Mouse (Mus musculus) T-helper 17 cell (primary cell): ENCODE measurements around the gene Grifin.

Experiments
- in situ Hi-C, 2 experiments: fragments of 300-600 bp; cut with MboI, MseI; formaldehyde crosslinking; loops; 1 replicate in 1 of 2; 2 replicates in 1 of 2; pipeline ENCODE4 v1.15.1; 2025; ENCODE audit warnings: high pct_unique_total_duplicates in 2 of 2

Grifin gene

GRCm38 (mm10) chr5:140553719-140554118 is 11.2 kb downstream of the Grifin start:
- in situ Hi-C loops, result loop anchor here in 1 of 2 experiments (10.0 kb wide), 1 partner anchor 1471 kb away; no protein-coding TSS in a partner anchor

- in situ Hi-C loops, result loop anchor here in 1 of 2 experiments (10.0 kb wide), 1 partner anchor 1475 kb away; no protein-coding TSS in a partner anchor
Observed at GRCm38 (mm10) chr5:140549306-140550047, 15.4 kb downstream of the Grifin start.

- in situ Hi-C loops, result no loop called here
Observed at GRCm38 (mm10) chr5:140546332-140546731, 18.5 kb downstream of the Grifin start.

GRCm38 (mm10) chr5:140545651-140546050 is 19.2 kb downstream of the Grifin start:
- in situ Hi-C loops, result no loop called here

GRCm38 (mm10) chr5:140542811-140543575 is 21.9 kb downstream of the Grifin start:
- in situ Hi-C loops, result loop anchor here (5.0 kb wide), 1 partner anchor 74 kb away; no protein-coding TSS in a partner anchor

DNA sequence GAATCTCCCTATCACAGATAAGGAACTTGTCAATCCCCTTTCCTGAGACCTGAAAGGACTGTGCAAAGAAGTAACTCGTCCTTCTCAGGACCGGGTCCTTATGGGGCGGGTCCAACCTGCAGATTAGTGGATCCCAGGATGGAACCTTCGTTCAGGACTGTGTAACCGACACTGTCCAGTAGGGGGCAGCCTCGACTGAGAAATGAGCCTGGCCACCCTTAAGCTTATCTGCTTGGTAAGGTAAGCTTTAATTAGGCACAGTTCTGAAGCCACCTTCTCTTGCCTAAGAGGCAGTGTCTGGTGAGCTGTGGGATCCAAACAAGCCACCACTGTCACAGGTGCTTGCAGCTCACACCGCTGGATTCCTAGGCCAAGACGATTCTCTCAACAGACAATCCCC is 24.8 kb downstream of the Grifin start:
- in situ Hi-C loops, result loop anchor here (5.0 kb wide), 1 partner anchor 77 kb away; no protein-coding TSS in a partner anchor

GRCm38 (mm10) chr5:140538111-140538683 is 26.7 kb downstream of the Grifin start:
- in situ Hi-C loops, result loop anchor here in 1 of 2 experiments (5.0 kb wide), 1 partner anchor 61 kb away; no protein-coding TSS in a partner anchor

DNA sequence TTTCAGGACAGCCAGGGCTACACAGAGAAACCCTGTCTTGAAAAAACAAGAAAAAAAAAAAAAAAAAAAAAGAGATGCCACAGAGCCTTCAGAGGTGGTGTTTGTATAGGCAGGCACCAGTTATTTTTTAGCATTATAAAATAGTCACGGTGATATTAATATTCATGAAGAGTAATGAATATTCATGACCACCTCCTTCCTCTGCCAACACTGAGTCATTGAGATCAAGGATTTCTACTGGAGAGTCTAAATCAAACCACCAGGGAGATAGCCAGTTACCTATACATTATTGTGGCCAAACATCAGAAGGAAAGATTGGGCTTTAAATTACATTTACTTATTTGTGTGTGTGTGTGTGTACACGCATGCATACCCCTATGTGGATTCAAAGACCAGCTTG is 38.1 kb downstream of the Grifin start:
- in situ Hi-C loops, result loop anchor here in 1 of 2 experiments (10.0 kb wide), 1 partner anchor 52 kb away; no protein-coding TSS in a partner anchor

- in situ Hi-C loops, result loop anchor here in 1 of 2 experiments (10.0 to 25.0 kb wide), 2 partner anchors 46 to 1891 kb away; partner anchors contain the start of gene Foxk1
Observed at GRCm38 (mm10) chr5:140521196-140521595, 43.7 kb downstream of the Grifin start.

DNA sequence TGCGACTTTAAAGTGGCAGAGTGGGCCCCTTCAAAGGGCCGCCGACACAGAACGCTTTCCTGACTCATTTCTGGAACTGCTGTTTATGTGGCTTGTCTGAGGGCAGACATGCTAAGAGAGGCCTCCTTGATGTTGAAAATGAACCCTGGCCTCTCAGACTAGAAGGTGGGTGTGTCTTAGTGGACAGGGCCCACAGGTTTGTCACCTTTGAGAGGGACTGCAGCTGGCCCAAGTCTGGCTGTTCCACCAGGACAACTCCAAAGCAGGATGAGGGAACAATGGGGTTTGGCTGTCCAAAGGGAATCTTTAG is 47.0 kb downstream of the Grifin start:
- in situ Hi-C loops, result loop anchor here in 1 of 2 experiments (25.0 kb wide), 1 partner anchor 1894 kb away; the partner anchor contains the start of gene Foxk1

DNA sequence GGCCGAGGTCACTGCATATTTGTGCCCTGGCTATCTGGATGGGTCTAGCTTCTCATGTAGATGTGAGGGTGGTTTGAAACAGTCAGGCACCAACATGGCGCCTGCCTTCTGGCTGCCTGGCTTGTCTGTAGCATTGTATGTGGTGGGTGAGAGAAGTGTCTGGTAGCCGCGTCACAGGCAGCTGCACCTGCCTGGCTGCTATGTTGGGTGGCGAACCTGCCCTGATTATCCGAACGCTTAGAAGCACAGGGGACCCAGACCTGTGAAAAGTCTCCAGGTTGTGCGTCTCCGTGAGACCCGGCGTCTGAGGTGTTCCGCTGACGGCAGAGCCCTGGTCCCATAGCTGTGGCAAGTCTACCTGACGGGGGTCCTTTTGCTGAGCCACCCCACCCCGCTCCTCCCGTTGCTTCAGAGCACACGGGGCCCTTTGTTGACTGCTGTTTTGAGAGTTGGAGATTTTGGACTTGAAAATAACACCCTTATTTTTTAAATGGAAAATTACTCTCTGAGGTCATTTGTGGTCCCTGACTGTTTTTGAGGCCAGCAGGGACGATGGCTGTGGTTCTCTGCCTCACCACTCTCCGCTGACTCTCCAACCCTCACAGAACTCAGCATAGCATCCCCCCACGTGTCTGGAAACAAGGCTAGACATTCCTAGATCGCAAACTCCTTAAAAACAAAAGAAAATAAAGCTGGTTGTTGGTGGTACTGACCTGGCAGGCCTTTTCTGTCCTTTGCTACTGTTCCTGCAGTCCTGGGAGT is 47.5 kb downstream of the Grifin start:
- in situ Hi-C loops, result loop anchor here in 1 of 2 experiments (25.0 kb wide), 1 partner anchor 1895 kb away; the partner anchor contains the start of gene Foxk1

DNA sequence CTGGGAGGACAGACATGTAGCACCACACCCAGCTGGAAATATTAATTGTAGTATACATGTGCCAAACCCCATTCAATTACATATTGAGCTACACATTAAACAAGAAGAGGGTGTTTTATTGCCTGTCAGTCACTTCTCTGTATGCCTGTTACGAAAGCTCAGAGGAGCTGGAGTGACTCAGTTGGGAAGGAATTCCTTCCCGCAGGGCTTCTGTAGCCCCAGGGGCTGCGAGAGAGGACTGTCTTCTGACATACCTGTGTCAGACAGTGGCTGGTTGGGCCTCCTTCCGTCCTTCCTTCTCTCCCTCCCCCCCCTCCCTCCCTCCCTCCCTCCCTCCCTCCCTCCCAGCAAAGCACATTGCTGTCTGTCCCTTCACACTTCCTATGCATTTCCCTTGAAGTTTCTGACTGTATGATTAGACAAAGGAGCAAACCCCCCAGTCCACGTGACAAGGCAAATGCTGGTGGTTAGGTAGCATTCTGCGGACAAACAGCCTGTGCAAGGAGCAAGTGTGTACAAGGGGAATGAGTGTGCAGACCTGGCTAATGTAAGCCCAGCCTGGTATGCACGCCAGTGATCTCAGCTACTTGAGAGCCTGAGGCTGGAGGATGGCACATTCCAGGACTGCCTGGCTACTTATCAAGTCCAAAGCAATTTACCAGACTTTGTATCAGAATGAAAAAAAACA is 49.9 kb downstream of the Grifin start:
- in situ Hi-C loops, result loop anchor here in 1 of 2 experiments (25.0 kb wide), 1 partner anchor 1897 kb away; the partner anchor contains the start of gene Foxk1

- in situ Hi-C loops, result loop anchor here in 1 of 2 experiments (25.0 kb wide), 1 partner anchor 1898 kb away; the partner anchor contains the start of gene Foxk1
Observed at GRCm38 (mm10) chr5:140513921-140514320, 51.0 kb downstream of the Grifin start.
